Mouse (Mus musculus) ES-Bruce4 (cell line): ENCODE measurements around the gene Hipk2. TPM values are rescaled to one million over a fixed set of nuclear protein-coding genes. Genes with fewer than 3 reads are reported as not detected.

Source experiments
- H3K27ac ChIP-seq: 2 replicates; pipeline ENCODE4 v1.5.1; 2012; ENCODE audit warnings: low read length, inconsistent platforms; ENCODE audit not compliant: insufficient read depth
- H3K27me3 ChIP-seq: 2 replicates; pipeline ENCODE4 v1.6.1; 2012; ENCODE audit warnings: mild to moderate bottlenecking, low read length, inconsistent platforms; ENCODE audit not compliant: control insufficient read depth, poor library complexity, insufficient read depth, severe bottlenecking
- H3K36me3 ChIP-seq: 2 replicates; pipeline ENCODE4 v1.6.1; 2012; ENCODE audit warnings: inconsistent platforms, mild to moderate bottlenecking, low read length, moderate library complexity; ENCODE audit not compliant: control insufficient read depth, poor library complexity, insufficient read depth, severe bottlenecking
- H3K4me1 ChIP-seq: one replicate; pipeline ENCODE4 v1.8.1; 2011; ENCODE audit warnings: low read length; ENCODE audit not compliant: control insufficient read depth, insufficient read depth
- H3K4me3 ChIP-seq: 2 replicates; pipeline ENCODE4 v1.5.1; 2011; ENCODE audit warnings: low read depth, mild to moderate bottlenecking, low read length
- H3K9ac ChIP-seq: 2 replicates; pipeline ENCODE4 v1.6.1; 2012; ENCODE audit warnings: low read depth, mild to moderate bottlenecking, inconsistent platforms; ENCODE audit not compliant: poor library complexity, severe bottlenecking
- H3K9me3 ChIP-seq: replicated peaks from 2 replicates; pipeline ENCODE4 v1.6.1; 2012; ENCODE audit warnings: mild to moderate bottlenecking, low read length, inconsistent platforms; ENCODE audit not compliant: control insufficient read depth, poor library complexity, insufficient read depth, severe bottlenecking
- CTCF ChIP-seq: IDR thresholded peaks from one replicate; pipeline ENCODE4 v1.8.1; 2011; ENCODE audit warnings: low read depth, low read length
- EP300 ChIP-seq: IDR thresholded peaks from 2 replicates; pipeline ENCODE4 v1.6.1; 2011; ENCODE audit warnings: low read depth, low read length; ENCODE audit not compliant: insufficient read depth
- POLR2A ChIP-seq: IDR thresholded peaks from one replicate; pipeline ENCODE4 v1.8.1; 2011; ENCODE audit warnings: low read length; ENCODE audit not compliant: insufficient read depth
- polyA plus RNA-seq: library from polyadenylated mRNA; stranded (reverse); fragments of >200 nt; gene quantifications from 2 replicates; pipeline ENCODE4 v1.2.4, GENCODE M21; 2011; ENCODE audit warnings: low read depth; ENCODE audit not compliant: missing spikeins, insufficient read depth, insufficient read length

Hipk2 gene
- polyA plus RNA-seq, 1 experiment: 17.8 TPM

GRCm38 (mm10) chr6:38882728-38883171, 6.8 kb upstream of the Hipk2 start:
- Histone ChIP-seq H3K4me3 (no peak overlapping the region), H3K27ac (no peak overlapping the region), H3K27me3 (no peaks in the 10 kb centered on the region), H3K9ac (no peak overlapping the region), H3K36me3 (no peaks in the 10 kb centered on the region), H3K4me1 (no peaks in the 10 kb centered on the region), H3K9me3 (no peaks in the 10 kb centered on the region)
- TF ChIP-seq CTCF: no peak
- no peak for TF ChIP-seq POLR2A
- no peak for TF ChIP-seq EP300

- Histone ChIP-seq H3K9me3 (no peaks in the 10 kb centered on the region), H3K27me3 (no peaks in the 10 kb centered on the region), H3K9ac (no peak overlapping the region), H3K4me1 (no peaks in the 10 kb centered on the region), H3K27ac (no peak overlapping the region), H3K4me3 (no peak overlapping the region), H3K36me3 (no peaks in the 10 kb centered on the region)
- no peak for TF ChIP-seq CTCF
- TF ChIP-seq POLR2A: no peak
- no peak for TF ChIP-seq EP300
Observed at GRCm38 (mm10) chr6:38881975-38882374, 6.0 kb upstream of the Hipk2 start.

- TF ChIP-seq CTCF (no peak), EP300 (no peak), POLR2A (no peak)
- H3K9me3 ChIP-seq: no peaks in the 10 kb centered on the region
- H3K27me3 ChIP-seq: no peaks in the 10 kb centered on the region
- no peak overlapping the region for H3K27ac ChIP-seq
- H3K9ac ChIP-seq: no peak overlapping the region
- H3K4me3 ChIP-seq: no peak overlapping the region
- no peaks in the 10 kb centered on the region for H3K4me1 ChIP-seq
- H3K36me3 ChIP-seq: no peaks in the 10 kb centered on the region
Observed at GRCm38 (mm10) chr6:38881468-38881867, 5.5 kb upstream of the Hipk2 start.

GRCm38 (mm10) chr6:38877674-38878073, 1.7 kb upstream of the Hipk2 start:
- Histone ChIP-seq H3K4me3 (no peak overlapping the region), H3K9ac (no peak overlapping the region), H3K9me3 (no peaks in the 10 kb centered on the region), H3K36me3 (no peaks in the 10 kb centered on the region), H3K4me1 (no peaks in the 10 kb centered on the region), H3K27ac (no peak overlapping the region), H3K27me3 (no peaks in the 10 kb centered on the region)
- TF ChIP-seq CTCF: no peak
- no peak for TF ChIP-seq EP300
- TF ChIP-seq POLR2A: no peak

- Histone ChIP-seq H3K4me1 (no peaks in the 10 kb centered on the region), H3K27ac (no peak within 1 kb of the TSS), H3K36me3 (no peaks in the 10 kb centered on the region), H3K9me3 (no peaks in the 10 kb centered on the region), H3K4me3 (peak within 1 kb of the TSS; percentile 92), H3K9ac (peak within 1 kb of the TSS; percentile 97), H3K27me3 (no peaks in the 10 kb centered on the region)
- TF ChIP-seq CTCF (no peak), POLR2A (no peak), EP300 (no peak)
Observed at GRCm38 (mm10) chr6:38875258-38876070, 501 bp downstream of the Hipk2 start, which contains the start of gene Tbxas1. TSS of gene Tbxas1 (plus strand) at chr6:38875404.

- Histone ChIP-seq H3K27me3 (no peaks in the 10 kb centered on the region), H3K4me3 (peak overlapping the region; percentile 92), H3K27ac (no peak overlapping the region), H3K9me3 (no peaks in the 10 kb centered on the region), H3K9ac (peak overlapping the region; percentile 97), H3K4me1 (no peaks in the 10 kb centered on the region), H3K36me3 (no peaks in the 10 kb centered on the region)
- no peak for TF ChIP-seq EP300
- no peak for TF ChIP-seq POLR2A
- TF ChIP-seq CTCF: no peak
Observed at GRCm38 (mm10) chr6:38874565-38875257, 1.3 kb downstream of the Hipk2 start.
